Mouse (Mus musculus) forebrain, postnatal 0 days (tissue): ENCODE measurements at regions not wholly inside any gene's neighbourhood (a gene's known extent, or its start where the extent isn't known, plus 50 kb on each side); places are given as distances from the start of the nearest gene placed in this dataset.
A peak's percentile ranks its signal among the peaks of the same experiment; 100 is the strongest.

Source experiments
- ATAC-seq: fragments of 200-750 bp; cut with Nextera tagmentation; 2 replicates; pipeline ENCODE4 v1.8.0; 2017; ENCODE audit warnings: mild to moderate bottlenecking, moderate library complexity
- DNase-seq: peaks from one replicate; pipeline ENCODE4 v3.0.0-alpha.2; 2015
- H3K27ac ChIP-seq: fragments of 300-500 bp; sonication (generic); 2 replicates; pipeline ENCODE4 v1.5.1; 2014; ENCODE audit warnings: low read depth, mild to moderate bottlenecking, antibody characterized with exemption, low read length, moderate library complexity, mixed read lengths
- H3K27me3 ChIP-seq: fragments of 300-500 bp; sonication (generic); 2 replicates; pipeline ENCODE4 v1.6.1; 2014; ENCODE audit warnings: mild to moderate bottlenecking, low read length, mixed read lengths; ENCODE audit not compliant: insufficient read depth
- H3K36me3 ChIP-seq: fragments of 300-500 bp; sonication (generic); 2 replicates; pipeline ENCODE4 v1.6.1; 2014; ENCODE audit warnings: mild to moderate bottlenecking, moderate library complexity; ENCODE audit not compliant: insufficient read depth
- H3K4me1 ChIP-seq: fragments of 300-500 bp; sonication (generic); 2 replicates; pipeline ENCODE4 v1.6.1; 2014; ENCODE audit warnings: antibody characterized with exemption; ENCODE audit not compliant: insufficient read depth
- H3K4me2 ChIP-seq: fragments of 300-500 bp; sonication (generic); 2 replicates; pipeline ENCODE4 v1.6.1; 2014; ENCODE audit warnings: low read depth, mild to moderate bottlenecking, moderate library complexity
- H3K4me3 ChIP-seq: fragments of 300-500 bp; sonication (generic); 2 replicates; pipeline ENCODE4 v1.5.1; 2014; ENCODE audit warnings: low read depth, low read length, mixed read lengths
- H3K9ac ChIP-seq: fragments of 300-500 bp; sonication (generic); 2 replicates; pipeline ENCODE4 v1.6.1; 2014; ENCODE audit warnings: mild to moderate bottlenecking
- H3K9me3 ChIP-seq: fragments of 300-500 bp; sonication (generic); 2 replicates; pipeline ENCODE4 v1.6.1; 2016; ENCODE audit warnings: low read length
- CTCF ChIP-seq: sonication (generic); IDR thresholded peaks from 2 replicates; pipeline ENCODE4 v1.5.1; 2016; ENCODE audit warnings: antibody characterized with exemption, control low read depth, low read depth
- WGBS: fragments of 180-500 bp; shearing (Covaris S2); extraction: QIAGEN DNeasy Blood & Tissue Kit; methylation state at CpG from one replicate; pipeline ENCODE4 v1.1.7; 2014; 5-methylcytosine and 5-hydroxymethylcytosine counted together

DNA sequence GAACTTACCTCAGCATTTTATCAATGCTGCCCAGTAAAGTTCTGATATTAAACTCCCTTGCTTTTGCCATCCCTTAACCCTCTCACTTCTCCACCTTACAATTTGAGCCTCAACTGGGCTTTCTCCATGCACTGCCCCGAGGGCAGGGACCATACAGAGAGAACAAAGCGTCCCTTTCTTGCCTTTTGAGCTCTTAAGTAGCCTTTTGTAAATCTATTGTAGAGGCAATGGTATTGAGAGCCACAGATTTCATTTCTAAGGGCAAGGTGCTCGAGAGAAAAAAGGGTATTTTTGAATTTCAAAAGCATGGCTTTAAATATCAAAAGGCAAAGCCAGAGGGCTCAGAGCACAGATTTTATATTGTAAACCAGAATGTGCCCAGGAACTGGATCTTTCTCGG is 262.1 kb upstream of the 4931429L15Rik start:
- TF ChIP-seq CTCF = no peak
- no peak for ATAC-seq

DNA sequence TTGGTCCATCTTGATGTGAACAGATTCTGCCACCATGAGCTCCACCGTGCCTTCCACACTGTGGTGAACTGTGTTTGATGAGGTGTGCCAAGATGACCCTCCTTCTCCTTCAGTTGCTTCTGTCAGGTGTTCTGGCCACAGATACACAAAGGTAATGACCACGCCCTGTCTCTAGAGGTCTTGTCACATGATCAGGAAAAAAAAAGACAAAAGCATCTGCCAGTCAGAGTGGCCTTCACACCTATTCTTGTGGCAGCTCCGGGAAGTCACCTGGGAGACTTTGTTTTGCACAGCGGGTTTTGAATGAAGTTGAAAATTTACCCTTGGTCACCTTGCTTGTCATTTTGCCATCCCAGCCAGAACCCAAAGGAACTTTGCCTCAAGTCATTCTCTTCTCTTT is 242.5 kb upstream of the 4931429L15Rik start:
- Histone ChIP-seq H3K9ac (no peak overlapping the region), H3K9me3 (no peaks in the 10 kb centered on the region), H3K4me1 (no peaks in the 10 kb centered on the region), H3K36me3 (no peaks in the 10 kb centered on the region), H3K27ac (no peak overlapping the region), H3K27me3 (no peaks in the 10 kb centered on the region), H3K4me2 (no peak overlapping the region), H3K4me3 (no peak overlapping the region)
- whole genome bisulfite sequencing = 93% methylated on average over 4 of the region's 4 CpGs
- TF ChIP-seq CTCF = no peak
- ATAC-seq (no peak), DNase-seq (no peak)

More for the DNA sequence above, 262.1 kb upstream of the 4931429L15Rik start:
- Histone ChIP-seq H3K4me1 (no peaks in the 10 kb centered on the region), H3K27me3 (no peaks in the 10 kb centered on the region), H3K36me3 (no peaks in the 10 kb centered on the region), H3K4me3 (no peak overlapping the region), H3K4me2 (no peak overlapping the region), H3K9ac (no peak overlapping the region), H3K9me3 (no peaks in the 10 kb centered on the region), H3K27ac (no peak overlapping the region)
- no peak for DNase-seq
- 9% methylated on average over 4 of the region's 4 CpGs for WGBS

DNA sequence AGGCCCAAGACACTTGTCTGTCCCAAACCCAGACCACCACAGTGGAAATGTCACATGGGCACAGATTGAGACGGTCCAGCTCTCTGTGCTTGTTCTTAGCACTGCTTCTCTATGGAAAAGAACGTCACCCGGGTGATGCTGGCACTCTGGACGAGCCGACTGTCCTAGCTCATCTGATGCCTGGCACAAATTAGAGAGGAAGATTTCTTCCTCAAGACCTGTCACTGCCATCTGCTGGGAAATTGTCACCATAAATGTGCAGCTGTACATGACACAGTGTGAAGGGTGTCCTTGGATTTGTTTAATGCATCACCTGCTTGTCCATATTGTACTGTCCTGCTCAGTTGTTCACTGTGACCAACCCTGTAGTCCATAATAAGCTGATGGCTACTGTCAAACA is 238.7 kb upstream of the 4931429L15Rik start:
- H3K27ac ChIP-seq = no peak overlapping the region
- no peak overlapping the region for H3K4me3 ChIP-seq
- 77% methylated on average over 5 of the region's 5 CpGs for WGBS
- TF ChIP-seq CTCF = no peak
- H3K9me3 ChIP-seq = no peaks in the 10 kb centered on the region
- no peaks in the 10 kb centered on the region for H3K36me3 ChIP-seq
- H3K9ac ChIP-seq = no peak overlapping the region
- DNase-seq (no peak), ATAC-seq (no peak)
- H3K4me1 ChIP-seq = peaks cover 9% of the 10 kb centered on the region; the same call in 1 of the 2 replicates
- H3K27me3 ChIP-seq = no peaks in the 10 kb centered on the region
- H3K4me2 ChIP-seq = no peak overlapping the region

DNA sequence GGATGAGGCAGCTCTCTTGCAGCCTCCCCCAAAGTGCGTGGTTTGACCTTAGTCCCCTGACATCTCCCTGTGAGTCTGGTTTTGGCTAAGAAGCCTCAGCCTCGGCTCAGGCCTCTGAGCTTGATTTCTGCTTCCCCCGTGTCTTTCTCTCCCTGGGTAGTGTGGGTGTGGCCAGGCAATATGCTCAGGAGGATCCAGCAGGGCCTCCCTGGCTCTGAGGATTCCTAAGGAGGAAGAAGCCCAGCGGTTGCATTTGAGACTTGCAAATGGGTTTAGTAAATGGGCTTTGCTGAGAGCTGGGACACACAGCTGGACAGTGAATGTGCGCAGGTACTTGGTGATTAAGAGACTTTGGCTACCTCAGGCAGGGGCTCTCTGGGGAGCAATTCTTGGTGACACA is 238.0 kb upstream of the 4931429L15Rik start:
- no peaks in the 10 kb centered on the region for H3K9me3 ChIP-seq
- no peak for TF ChIP-seq CTCF
- no peak overlapping the region for H3K27ac ChIP-seq
- H3K4me2 ChIP-seq = no peak overlapping the region
- 47% methylated on average over 5 of the region's 5 CpGs for WGBS
- H3K27me3 ChIP-seq = no peaks in the 10 kb centered on the region
- no peak overlapping the region for H3K4me3 ChIP-seq
- DNase-seq = no peak
- no peak for ATAC-seq
- H3K4me1 ChIP-seq = peaks cover 9% of the 10 kb centered on the region; the same call in 1 of the 2 replicates
- H3K9ac ChIP-seq = no peak overlapping the region
- no peaks in the 10 kb centered on the region for H3K36me3 ChIP-seq

DNA sequence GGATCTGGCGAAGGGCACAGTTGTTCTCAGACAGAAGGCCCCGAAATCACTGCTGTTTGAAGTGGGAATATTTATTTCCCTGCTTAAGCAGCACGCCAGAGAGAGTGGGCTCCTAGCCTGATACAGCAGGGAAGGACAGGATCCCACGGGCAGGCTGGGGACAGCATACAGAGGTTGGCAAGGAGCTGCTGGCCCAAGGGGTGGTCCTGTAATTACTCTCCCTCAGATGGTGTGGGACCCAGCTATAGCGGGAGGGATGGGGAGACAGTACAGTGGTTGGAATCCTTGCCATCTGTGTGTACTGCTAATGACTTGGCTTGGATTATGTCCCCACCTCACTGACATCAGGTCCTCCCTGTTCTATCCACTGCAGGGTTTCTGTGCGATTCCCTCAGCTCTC is 235.4 kb upstream of the 4931429L15Rik start:
- DNase-seq (peak; percentile 36), ATAC-seq (peak; percentile 70)
- Histone ChIP-seq H3K4me1 (peaks cover 9% of the 10 kb centered on the region; the same call in 1 of the 2 replicates), H3K9ac (no peak overlapping the region), H3K4me2 (no peak overlapping the region), H3K36me3 (no peaks in the 10 kb centered on the region), H3K27me3 (no peaks in the 10 kb centered on the region), H3K4me3 (no peak overlapping the region), H3K27ac (0 out of 2 replicates have a peak overlapping the region, but pooled peaks have one; percentile 55), H3K9me3 (no peaks in the 10 kb centered on the region)
- TF ChIP-seq CTCF = no peak
- 24% methylated on average over 6 of the region's 6 CpGs for WGBS

DNA sequence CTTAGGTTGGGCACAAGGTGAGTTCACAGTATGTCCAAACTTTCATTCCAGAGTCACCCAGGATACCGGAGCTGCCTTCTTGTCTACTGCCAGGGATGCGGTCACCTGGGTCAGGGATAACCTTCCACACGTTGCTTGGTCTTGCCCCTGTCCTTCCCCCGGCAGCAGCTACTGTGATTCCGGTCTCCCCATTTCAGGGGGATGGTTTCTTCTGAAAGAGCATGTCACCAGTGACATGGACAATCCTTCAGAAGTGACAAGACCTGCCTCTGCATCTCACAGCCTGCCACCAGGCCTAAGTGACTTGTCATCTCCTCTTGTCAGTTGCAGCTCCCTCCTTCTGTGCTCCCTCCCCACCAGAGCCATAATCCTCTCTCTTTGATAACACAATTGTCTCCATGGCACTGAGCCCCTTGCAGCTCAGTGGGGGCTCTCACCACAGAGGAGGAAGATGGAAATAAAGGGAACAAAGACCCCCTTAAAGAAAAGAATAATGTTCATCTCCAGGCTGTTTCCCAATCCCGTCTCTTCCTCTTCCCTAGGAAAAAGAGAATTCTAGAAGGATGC is 234.9 kb upstream of the 4931429L15Rik start:
- Histone ChIP-seq H3K4me3 (no peak overlapping the region), H3K9ac (no peak overlapping the region), H3K9me3 (no peaks in the 10 kb centered on the region), H3K4me1 (peaks cover 9% of the 10 kb centered on the region; the same call in 1 of the 2 replicates), H3K4me2 (no peak overlapping the region), H3K27ac (0 out of 2 replicates have a peak overlapping the region, but pooled peaks have one; percentile 55), H3K36me3 (no peaks in the 10 kb centered on the region), H3K27me3 (no peaks in the 10 kb centered on the region)
- DNase-seq (peak; percentile 30), ATAC-seq (peak; percentile 86; the same call in 1 of the 2 replicates)
- TF ChIP-seq CTCF = no peak
- 46% methylated on average over 6 of the region's 6 CpGs for WGBS

DNA sequence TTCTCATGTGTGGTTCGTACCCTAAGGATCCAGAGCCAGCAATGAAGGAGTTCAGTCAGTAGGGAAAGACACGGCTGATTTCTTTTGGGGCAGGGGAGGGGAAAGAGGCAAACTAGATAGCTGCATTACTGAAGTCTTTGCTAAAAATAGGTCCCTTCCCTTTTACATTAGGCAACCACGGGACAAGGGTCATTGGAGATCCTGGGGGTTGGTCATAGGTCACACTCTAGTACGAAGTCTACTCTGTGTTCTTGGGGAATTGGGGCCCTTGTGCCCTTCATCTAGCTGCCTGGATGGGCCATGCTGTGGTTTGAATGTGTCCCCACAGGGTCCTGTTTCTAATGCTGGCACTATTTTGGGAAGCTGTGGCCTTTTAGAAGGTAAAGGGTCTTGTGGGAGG is 229.6 kb upstream of the 4931429L15Rik start:
- WGBS = 92% methylated on average over 4 of the region's 4 CpGs
- no peak overlapping the region for H3K4me2 ChIP-seq

More for the DNA sequence above, 229.6 kb upstream of the 4931429L15Rik start:
- H3K4me1 ChIP-seq = no peaks in the 10 kb centered on the region
- H3K27ac ChIP-seq = no peak overlapping the region
- no peak overlapping the region for H3K4me3 ChIP-seq
- no peak overlapping the region for H3K9ac ChIP-seq
- H3K9me3 ChIP-seq = no peaks in the 10 kb centered on the region
- no peaks in the 10 kb centered on the region for H3K27me3 ChIP-seq
- no peaks in the 10 kb centered on the region for H3K36me3 ChIP-seq
- no peak for TF ChIP-seq CTCF
- ATAC-seq (no peak), DNase-seq (no peak)
